Mouse (Mus musculus): Measurements from ENCODE around the gene Tbc1d10c. TPM values are rescaled to one million over a fixed set of nuclear protein-coding genes. Genes with fewer than 3 reads are reported as not detected.

Tbc1d10c gene
- total RNA-seq, 2 experiments from 2014 or later, result 2.1 to 2.4 TPM

GRCm38 (mm10) chr19:4216041-4216685 is 25.1 kb upstream of the Tbc1d10c start:
- no peak for DNase-seq
- intact Hi-C loops (cut with DNase I), result loop anchor here (10.0 kb wide), 1 partner anchor 201 kb away; the partner anchor contains the start of gene Ndufv1

GRCm38 (mm10) chr19:4215451-4215840 is 24.4 kb upstream of the Tbc1d10c start:
- intact Hi-C loops (cut with DNase I), result loop anchor here (10.0 kb wide), 1 partner anchor 201 kb away; the partner anchor contains the start of gene Ndufv1
- DNase-seq, result no peak

- intact Hi-C loops (cut with DNase I), result loop anchor here (10.0 kb wide), 1 partner anchor 200 kb away; the partner anchor contains the start of gene Ndufv1
- DNase-seq, result no peak
These were observed 23.8 kb upstream of the Tbc1d10c start for GRCm38 (mm10) chr19:4214771-4215450.

- no peak for DNase-seq
- intact Hi-C loops (cut with DNase I), result loop anchor here (10.0 kb wide), 1 partner anchor 199 kb away; the partner anchor contains the start of gene Ndufv1
These were observed 23.1 kb upstream of the Tbc1d10c start, which contains the start of the genes Clcf1 and AC109138.7 for GRCm38 (mm10) chr19:4214071-4214770. Gene Clcf1 (plus strand): TSS chr19:4214238. Gene AC109138.7 (plus strand): TSS chr19:4214357.

- intact Hi-C loops (cut with DNase I), result loop anchor here (10.0 kb wide), 1 partner anchor 199 kb away; the partner anchor contains the start of gene Ndufv1
- DNase-seq, result no peak
These were observed 22.5 kb upstream of the Tbc1d10c start for GRCm38 (mm10) chr19:4213524-4213974.

- no peak for DNase-seq
- intact Hi-C loops (cut with DNase I), result loop anchor here (10.0 kb wide), 1 partner anchor 197 kb away; the partner anchor contains the start of gene Ndufv1
These were observed 21.0 kb upstream of the Tbc1d10c start for GRCm38 (mm10) chr19:4211891-4212588.

- DNase-seq, result no peak
- intact Hi-C loops (cut with DNase I), result no loop called here
These were observed 17.5 kb upstream of the Tbc1d10c start for GRCm38 (mm10) chr19:4208563-4208962.

- intact Hi-C loops (cut with DNase I), result no loop called here
- DNase-seq, result peak; percentile 71
These were observed 15.9 kb upstream of the Tbc1d10c start for GRCm38 (mm10) chr19:4206971-4207370.

- intact Hi-C loops (cut with DNase I), result no loop called here
- no peak for DNase-seq
These were observed 13.8 kb upstream of the Tbc1d10c start for GRCm38 (mm10) chr19:4204889-4205288.

- intact Hi-C loops (cut with DNase I), result no loop called here
- DNase-seq, result no peak
These were observed 12.7 kb upstream of the Tbc1d10c start for GRCm38 (mm10) chr19:4203604-4204326.

GRCm38 (mm10) chr19:4203148-4203547 is 12.1 kb upstream of the Tbc1d10c start:
- intact Hi-C loops (cut with DNase I), result no loop called here
- DNase-seq, result no peak

- no peak for DNase-seq
- intact Hi-C loops (cut with DNase I), result no loop called here
These were observed 11.1 kb upstream of the Tbc1d10c start for GRCm38 (mm10) chr19:4202149-4202548.

- intact Hi-C loops (cut with DNase I), result no loop called here
- peak; percentile 95 for DNase-seq
These were observed 10.3 kb upstream of the Tbc1d10c start, which contains the start of gene Rad9a for GRCm38 (mm10) chr19:4201291-4201909. Gene Rad9a (minus strand): TSS chr19:4201662.

- intact Hi-C loops (cut with DNase I), result no loop called here
These were observed 6.1 kb upstream of the Tbc1d10c start for GRCm38 (mm10) chr19:4197180-4197579.

GRCm38 (mm10) chr19:4196548-4196947 is 5.5 kb upstream of the Tbc1d10c start:
- no peak for DNase-seq
- intact Hi-C loops (cut with DNase I), result no loop called here

More at GRCm38 (mm10) chr19:4197180-4197579, 6.1 kb upstream of the Tbc1d10c start:
- DNase-seq, result no peak

GRCm38 (mm10) chr19:4196048-4196447 is 5.0 kb upstream of the Tbc1d10c start:
- DNase-seq, result no peak
- intact Hi-C loops (cut with DNase I), result no loop called here

- peak; percentile 95 for DNase-seq
- intact Hi-C loops (cut with DNase I), result no loop called here
These were observed 3.9 kb upstream of the Tbc1d10c start for GRCm38 (mm10) chr19:4194776-4195650.

Data from left cerebral cortex, postnatal 4 days (tissue).